Mouse (Mus musculus) liver, embryonic 16.5 days (tissue): ENCODE measurements around the gene Sipa1l1. TPM values are rescaled to one million over a fixed set of nuclear protein-coding genes. Genes with fewer than 3 reads are reported as not detected.

Experiments used
- ATAC-seq: fragments of 200-750 bp; cut with Nextera tagmentation; 2 replicates; pipeline ENCODE4 v1.8.0; 2017; ENCODE audit warnings: low read depth, mild to moderate bottlenecking, moderate number of reproducible peaks, moderate library complexity
- H3K27ac ChIP-seq: fragments of 300-500 bp; sonication (generic); 2 replicates; pipeline ENCODE4 v1.5.1; 2014; ENCODE audit warnings: mild to moderate bottlenecking, low read length
- H3K27me3 ChIP-seq: fragments of 300-500 bp; sonication (generic); 2 replicates; pipeline ENCODE4 v1.6.1; 2014; ENCODE audit warnings: low read depth, low read length, mixed read lengths; ENCODE audit not compliant: control insufficient read depth, insufficient read depth
- H3K36me3 ChIP-seq: fragments of 300-500 bp; sonication (generic); 2 replicates; pipeline ENCODE4 v1.6.1; 2014; ENCODE audit warnings: mild to moderate bottlenecking; ENCODE audit not compliant: control insufficient read depth, insufficient read depth
- H3K4me1 ChIP-seq: fragments of 300-500 bp; sonication (generic); 2 replicates; pipeline ENCODE4 v1.6.1; 2014; ENCODE audit warnings: low read depth, low read length, mixed read lengths; ENCODE audit not compliant: control insufficient read depth
- H3K4me2 ChIP-seq: fragments of 300-500 bp; sonication (generic); 2 replicates; pipeline ENCODE4 v1.6.1; 2014; ENCODE audit warnings: low read depth, low read length, mixed read lengths
- H3K4me3 ChIP-seq: fragments of 300-500 bp; sonication (generic); 2 replicates; pipeline ENCODE4 v1.5.1; 2014; ENCODE audit warnings: low read depth, mild to moderate bottlenecking, low read length
- H3K9ac ChIP-seq: fragments of 300-500 bp; sonication (generic); 2 replicates; pipeline ENCODE4 v1.6.1; 2014; ENCODE audit warnings: low read depth, low read length
- H3K9me3 ChIP-seq: fragments of 300-500 bp; sonication (generic); replicated peaks from 2 replicates; pipeline ENCODE4 v1.6.1; 2016; ENCODE audit warnings: low read length; ENCODE audit not compliant: control insufficient read depth
- WGBS: fragments of 180-500 bp; shearing (Covaris S2); extraction: QIAGEN DNeasy Blood & Tissue Kit; methylation state at CpG from one replicate; pipeline ENCODE4 v1.1.7; 2014; ENCODE audit not compliant: insufficient replicate concordance; 5-methylcytosine and 5-hydroxymethylcytosine counted together
- polyA plus RNA-seq: library from polyadenylated mRNA; unstranded; fragments of >200 nt; fragmentation: Nextera tagmentation; extraction: Ambion mirVana; gene quantifications from 2 replicates; pipeline ENCODE4 v1.2.1, GENCODE M21; 2015

Sipa1l1 gene
- polyA plus RNA-seq, 1 experiment from 2014 or later = 4.2 TPM

DNA sequence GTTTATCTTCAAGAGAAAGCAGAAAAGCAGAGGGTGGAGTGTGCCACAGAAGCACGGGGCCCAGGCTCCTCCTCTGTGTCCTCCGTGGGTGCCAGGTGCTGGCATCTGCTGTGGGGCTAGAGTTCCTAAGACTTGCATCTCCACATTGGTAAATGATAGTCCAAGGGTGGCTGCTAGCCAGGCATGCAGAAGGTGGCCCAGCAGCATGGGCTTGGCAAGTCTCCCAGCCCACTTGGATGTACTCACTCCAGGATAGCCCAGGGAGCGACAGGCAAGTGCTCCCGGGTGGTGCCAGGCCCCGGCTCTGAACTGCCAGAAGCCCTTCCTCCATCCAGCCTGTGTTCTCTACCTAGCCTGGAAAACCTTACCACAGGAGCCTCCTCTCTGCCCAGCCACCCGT is 239.4 kb downstream of the Sipa1l1 start:
- ATAC-seq = no peak
- no peak overlapping the region for H3K27ac ChIP-seq
- WGBS = 66% methylated on average over 6 of the region's 6 CpGs

DNA sequence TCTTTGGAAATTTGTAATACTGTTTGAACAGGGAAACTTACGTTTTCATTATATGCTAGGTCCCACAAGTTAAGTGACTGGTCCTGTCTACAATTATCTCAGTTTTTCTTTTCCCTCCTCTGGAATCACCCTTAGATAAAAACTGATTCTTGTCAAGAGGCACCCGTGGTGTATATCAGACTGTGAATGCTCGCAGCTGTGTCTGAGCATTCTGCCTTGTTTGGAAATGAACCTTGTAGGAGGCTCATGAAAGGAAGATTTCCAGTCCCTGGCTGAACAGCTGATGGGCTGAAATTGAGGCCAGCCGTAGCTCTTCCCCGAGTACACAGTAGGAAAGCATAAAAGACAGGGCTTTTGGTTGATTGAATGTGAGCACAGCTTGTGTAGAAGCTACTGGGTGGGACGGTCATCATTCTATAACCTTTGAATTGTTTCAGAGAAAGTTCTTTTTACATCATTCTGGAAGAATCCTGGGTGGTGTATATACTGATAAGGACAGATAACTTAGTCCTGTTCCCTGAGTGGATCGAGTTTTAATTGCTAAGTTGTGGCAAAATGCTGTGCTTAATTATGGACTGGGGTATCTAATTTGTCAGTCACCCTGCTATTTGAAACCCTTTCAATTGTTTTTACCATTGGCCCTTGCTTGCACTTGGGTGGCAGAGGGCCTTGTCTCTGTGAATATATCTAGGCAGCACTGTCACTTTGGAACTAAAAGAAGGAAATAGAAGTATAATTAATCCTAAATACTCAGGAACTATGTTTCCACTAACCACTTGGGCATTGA is 240.8 kb downstream of the Sipa1l1 start:
- Histone ChIP-seq H3K4me3 (no peak overlapping the region), H3K27ac (no peak overlapping the region)
- WGBS = 66% methylated on average over 7 of the region's 7 CpGs

More for the DNA sequence above, 239.4 kb downstream of the Sipa1l1 start:
- H3K4me3 ChIP-seq = no peak overlapping the region
- no peaks in the 10 kb centered on the region for H3K9me3 ChIP-seq
- H3K9ac ChIP-seq = no peak overlapping the region
- no peaks in the 10 kb centered on the region for H3K27me3 ChIP-seq
- H3K36me3 ChIP-seq = no peaks in the 10 kb centered on the region
- no peaks in the 10 kb centered on the region for H3K4me1 ChIP-seq
- no peak overlapping the region for H3K4me2 ChIP-seq

DNA sequence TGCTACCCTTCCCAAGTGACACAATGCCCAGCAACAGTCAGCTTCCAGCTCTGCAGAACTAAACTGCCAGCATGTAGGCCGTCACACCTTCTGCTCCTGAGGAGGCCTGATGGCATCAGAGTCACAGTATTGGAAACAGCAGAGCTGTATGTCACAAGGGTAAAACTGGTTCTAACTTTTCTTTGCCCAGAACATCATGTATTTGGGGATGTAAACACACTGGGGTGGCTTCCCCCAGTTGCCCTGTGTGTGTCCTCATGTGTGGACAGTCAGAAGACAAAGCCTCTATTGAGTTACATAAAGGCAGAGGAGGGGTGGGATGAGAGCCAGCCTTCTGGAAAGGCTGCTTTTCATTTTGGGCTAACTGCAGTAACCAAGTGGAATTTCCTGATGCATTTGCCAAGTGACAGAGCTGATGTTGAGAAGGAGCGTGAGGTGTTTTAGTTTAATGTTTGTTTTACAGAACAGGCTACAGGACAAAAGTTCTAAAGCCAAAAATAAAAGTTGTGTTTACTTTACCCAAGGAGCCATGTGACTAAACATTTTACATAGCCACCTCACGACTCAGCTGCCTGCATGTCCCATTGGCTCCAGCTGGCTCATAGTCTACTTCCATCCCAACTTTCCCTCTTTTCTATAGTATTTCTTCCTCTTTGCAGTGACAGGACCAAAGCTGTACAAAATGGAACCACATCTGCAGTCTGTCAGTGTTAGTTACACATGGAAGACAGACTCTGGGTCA is 243.3 kb downstream of the Sipa1l1 start:
- Histone ChIP-seq H3K4me3 (no peak overlapping the region), H3K9ac (no peak overlapping the region), H3K36me3 (peaks cover 2% of the 10 kb centered on the region; the same call in 1 of the 2 replicates), H3K27me3 (no peaks in the 10 kb centered on the region), H3K4me2 (no peak overlapping the region), H3K4me1 (no peaks in the 10 kb centered on the region), H3K9me3 (no peaks in the 10 kb centered on the region), H3K27ac (0 out of 2 replicates have a peak overlapping the region, but pooled peaks have one; percentile 2)
- WGBS = 63% methylated on average over 3 of the region's 3 CpGs
- ATAC-seq = peak; percentile 48

More for the DNA sequence above, 240.8 kb downstream of the Sipa1l1 start:
- Histone ChIP-seq H3K9ac (no peak overlapping the region), H3K9me3 (no peaks in the 10 kb centered on the region), H3K4me2 (no peak overlapping the region), H3K36me3 (no peaks in the 10 kb centered on the region), H3K27me3 (no peaks in the 10 kb centered on the region), H3K4me1 (no peaks in the 10 kb centered on the region)
- ATAC-seq = no peak

DNA sequence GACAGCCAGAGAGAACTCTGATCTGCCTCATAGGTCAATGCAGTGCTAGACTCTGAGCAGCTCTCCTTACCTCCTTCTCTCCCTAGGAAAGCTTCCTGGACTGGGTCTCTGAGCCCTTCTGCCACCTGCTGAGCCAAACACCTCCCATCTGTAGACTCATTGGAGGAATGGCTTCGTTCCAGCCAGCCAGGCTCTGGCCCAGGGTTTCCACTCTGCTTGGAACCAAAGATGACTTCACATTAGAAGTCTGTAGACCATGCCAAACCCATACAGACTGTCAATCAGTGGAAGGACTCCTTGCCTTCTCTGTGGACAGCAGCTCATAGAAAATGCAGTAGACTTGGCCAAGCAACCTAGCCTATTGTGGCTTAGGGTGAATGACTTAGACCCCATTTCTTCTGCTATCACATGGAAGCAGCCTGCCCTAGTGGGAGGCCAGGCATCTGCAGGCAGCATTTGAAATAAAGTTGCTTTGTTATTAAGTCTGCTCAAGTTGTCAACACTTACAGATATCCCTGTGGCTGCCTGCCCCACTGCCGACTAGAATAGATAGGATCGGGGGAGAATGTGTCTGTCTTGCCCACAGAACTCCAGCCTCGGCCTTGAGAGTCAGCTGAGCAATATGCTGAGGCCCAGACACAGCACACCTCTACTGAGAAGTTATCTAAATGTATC is 246.7 kb downstream of the Sipa1l1 start:
- no peak overlapping the region for H3K4me2 ChIP-seq
- H3K9me3 ChIP-seq = no peaks in the 10 kb centered on the region
- H3K4me3 ChIP-seq = no peak overlapping the region
- no peaks in the 10 kb centered on the region for H3K4me1 ChIP-seq
- H3K9ac ChIP-seq = no peak overlapping the region
- no peak for ATAC-seq
- peaks cover 2% of the 10 kb centered on the region; the same call in 1 of the 2 replicates for H3K36me3 ChIP-seq
- no peaks in the 10 kb centered on the region for H3K27me3 ChIP-seq
- 56% methylated on average over 4 of the region's 4 CpGs for WGBS
- H3K27ac ChIP-seq = no peak overlapping the region

DNA sequence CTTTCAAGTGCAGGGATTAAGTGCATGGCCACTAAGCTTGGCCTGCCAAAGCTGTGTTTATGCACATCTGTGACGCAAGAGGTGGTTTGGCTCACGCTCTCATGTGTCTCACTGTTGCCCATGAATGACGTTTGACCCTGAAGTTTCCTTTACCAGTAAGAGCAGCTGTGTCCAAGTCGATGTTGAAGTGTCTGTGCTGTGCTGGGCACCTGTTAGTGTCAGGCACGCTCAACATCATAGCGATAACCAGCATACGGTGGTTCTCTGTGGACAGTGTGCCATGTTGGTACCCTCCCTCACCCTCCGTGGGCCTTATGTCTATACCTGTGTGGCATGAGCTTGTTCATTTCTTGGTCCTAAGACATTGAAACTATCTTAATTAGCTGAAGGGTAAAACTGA is 249.9 kb downstream of the Sipa1l1 start:
- ATAC-seq = no peak
- WGBS = 68% methylated on average over 8 of the region's 8 CpGs
- Histone ChIP-seq H3K4me1 (no peaks in the 10 kb centered on the region), H3K9ac (no peak overlapping the region), H3K9me3 (no peaks in the 10 kb centered on the region), H3K4me2 (no peak overlapping the region), H3K27ac (no peak overlapping the region), H3K27me3 (no peaks in the 10 kb centered on the region), H3K4me3 (no peak overlapping the region), H3K36me3 (peaks cover 2% of the 10 kb centered on the region; the same call in 1 of the 2 replicates)

DNA sequence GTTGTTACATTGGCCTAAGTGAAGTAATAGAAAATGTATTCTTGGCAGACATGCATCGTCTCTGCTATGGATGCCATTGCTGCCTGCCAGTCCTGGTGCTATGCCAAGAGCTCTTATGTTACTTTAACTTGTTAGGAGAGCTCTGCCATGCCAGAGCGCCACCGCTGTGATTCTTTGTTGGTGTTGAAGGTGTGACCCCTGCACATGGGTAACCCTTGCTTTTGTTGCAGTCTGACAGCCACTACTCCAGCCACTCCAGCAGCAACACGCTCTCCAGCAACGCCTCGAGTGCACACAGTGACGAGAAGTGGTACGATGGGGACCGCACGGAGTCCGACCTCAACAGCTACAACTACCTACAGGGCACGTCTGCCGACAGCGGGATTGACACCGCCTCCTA is 255.7 kb downstream of the Sipa1l1 start:
- H3K9me3 ChIP-seq = no peaks in the 10 kb centered on the region
- H3K27me3 ChIP-seq = no peaks in the 10 kb centered on the region
- no peak overlapping the region for H3K27ac ChIP-seq
- H3K9ac ChIP-seq = no peak overlapping the region
- H3K36me3 ChIP-seq = no peaks in the 10 kb centered on the region
- H3K4me1 ChIP-seq = no peaks in the 10 kb centered on the region
- no peak for ATAC-seq
- H3K4me2 ChIP-seq = no peak overlapping the region
- H3K4me3 ChIP-seq = no peak overlapping the region
- 83% methylated on average over 15 of the region's 15 CpGs for WGBS

DNA sequence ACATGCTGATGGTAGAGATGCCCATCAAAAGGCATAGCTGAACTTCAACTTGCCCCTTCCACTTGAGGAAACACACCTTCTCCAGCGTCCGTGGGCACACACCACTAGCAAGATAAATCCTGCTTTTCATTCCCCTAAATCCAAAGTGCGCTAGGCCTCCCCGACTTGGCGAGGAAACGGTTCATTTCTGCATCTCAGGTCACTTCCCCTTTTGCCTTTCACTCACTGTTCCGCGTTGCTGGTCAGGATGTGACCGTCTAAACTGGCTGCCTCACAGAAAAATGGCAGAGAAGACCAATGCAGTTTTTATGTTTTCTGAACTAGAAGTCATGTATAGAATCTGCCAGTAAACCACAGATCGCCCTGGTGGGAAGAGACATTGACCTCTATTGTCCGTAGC is 256.7 kb downstream of the Sipa1l1 start:
- Histone ChIP-seq H3K36me3 (no peaks in the 10 kb centered on the region), H3K4me3 (no peak overlapping the region), H3K9me3 (no peaks in the 10 kb centered on the region), H3K27ac (no peak overlapping the region), H3K4me1 (no peaks in the 10 kb centered on the region), H3K9ac (no peak overlapping the region), H3K27me3 (no peaks in the 10 kb centered on the region), H3K4me2 (no peak overlapping the region)
- no peak for ATAC-seq
- 54% methylated on average over 11 of the region's 11 CpGs for WGBS

DNA sequence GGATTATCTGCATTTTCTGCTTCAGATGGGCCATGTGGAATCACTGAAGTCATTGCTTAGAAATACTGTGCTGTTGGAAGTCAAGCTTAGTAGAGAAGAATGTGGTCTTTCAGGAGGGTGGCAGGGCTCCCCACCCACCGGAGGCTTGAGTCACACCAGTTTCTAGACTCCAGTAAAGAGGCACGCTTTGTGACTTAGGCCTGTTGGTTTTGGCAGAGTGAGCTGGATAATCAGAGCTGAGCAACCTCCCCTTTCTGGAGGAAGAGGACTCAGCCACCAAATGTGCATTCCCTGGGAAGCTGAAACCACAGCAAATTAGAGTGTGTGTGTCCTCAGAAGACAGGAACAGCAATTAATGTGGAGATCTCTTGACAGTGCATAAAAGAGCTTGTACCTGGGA is 258.3 kb downstream of the Sipa1l1 start:
- no peak for ATAC-seq
- Histone ChIP-seq H3K27ac (no peak overlapping the region), H3K4me2 (no peak overlapping the region), H3K27me3 (no peaks in the 10 kb centered on the region), H3K4me3 (no peak overlapping the region), H3K4me1 (no peaks in the 10 kb centered on the region), H3K9ac (no peak overlapping the region), H3K36me3 (no peaks in the 10 kb centered on the region), H3K9me3 (no peaks in the 10 kb centered on the region)
- 72% methylated on average over 2 of the region's 2 CpGs for WGBS
